Mouse (Mus musculus): ENCODE results near the gene Nmur2.

The Nmur2 gene

GRCm38 (mm10) chr11:56040917-56041316 lies at the start of gene Nmur2:
Gene Nmur2, minus strand, starts transcription at chr11:56041010.
- DNase-seq (ENCODE audit: low read depth, low spot score), result no peak

GRCm38 (mm10) chr11:56089127-56089689 lies 48.4 kb upstream of the Nmur2 start:
- DNase-seq (ENCODE audit: low read depth, low spot score), result no peak

- no peak for DNase-seq (ENCODE audit: low read depth, low spot score)
Measured at GRCm38 (mm10) chr11:56072131-56072530, 31.3 kb upstream of the Nmur2 start.

GRCm38 (mm10) chr11:56069658-56070057 lies 28.8 kb upstream of the Nmur2 start:
- no peak for DNase-seq (ENCODE audit: low read depth, low spot score)

DNA sequence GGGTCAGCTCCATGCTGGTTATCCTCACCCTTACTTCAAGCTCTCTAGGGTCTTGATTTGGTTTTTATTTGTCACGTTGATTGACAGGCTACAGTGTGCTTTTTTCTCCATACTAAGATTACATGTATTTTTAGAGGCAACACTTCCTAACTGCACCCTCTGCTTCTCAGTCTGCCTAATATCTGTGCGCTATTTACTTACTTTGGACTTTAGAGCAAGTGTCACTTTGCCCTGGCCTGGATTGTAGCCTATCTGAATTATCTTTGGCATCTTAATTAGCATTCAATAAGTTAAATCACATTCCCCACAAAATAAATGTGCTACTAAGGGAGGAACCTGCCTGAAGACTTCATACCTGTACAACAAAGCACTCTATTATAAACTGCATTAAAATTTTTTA lies 24.3 kb upstream of the Nmur2 start:
- no peak for DNase-seq (ENCODE audit: low read depth, low spot score)

DNA sequence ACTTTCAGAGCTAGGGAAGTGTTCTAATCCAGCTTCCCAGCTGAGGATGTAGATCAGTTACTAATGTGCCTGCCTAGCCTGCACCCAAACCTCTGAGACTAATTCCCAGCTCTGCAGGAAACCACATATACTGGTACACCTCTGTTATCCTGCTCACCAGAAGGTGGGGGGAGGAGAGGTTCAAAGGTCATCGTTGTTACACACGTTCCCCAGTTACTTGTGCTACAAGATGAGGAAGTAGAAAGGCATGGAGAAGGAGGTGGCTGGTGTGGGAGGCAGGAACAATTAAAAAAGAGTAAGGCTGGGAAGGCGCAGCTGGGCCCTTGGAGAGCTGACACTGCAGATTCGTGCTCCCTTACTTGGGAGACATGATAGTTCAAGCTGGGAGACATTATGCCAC lies 23.8 kb upstream of the Nmur2 start:
- DNase-seq (ENCODE audit: low read depth, low spot score), result no peak

GRCm38 (mm10) chr11:56059236-56059635 lies 18.4 kb upstream of the Nmur2 start:
- DNase-seq (ENCODE audit: low read depth, low spot score), result no peak

DNA sequence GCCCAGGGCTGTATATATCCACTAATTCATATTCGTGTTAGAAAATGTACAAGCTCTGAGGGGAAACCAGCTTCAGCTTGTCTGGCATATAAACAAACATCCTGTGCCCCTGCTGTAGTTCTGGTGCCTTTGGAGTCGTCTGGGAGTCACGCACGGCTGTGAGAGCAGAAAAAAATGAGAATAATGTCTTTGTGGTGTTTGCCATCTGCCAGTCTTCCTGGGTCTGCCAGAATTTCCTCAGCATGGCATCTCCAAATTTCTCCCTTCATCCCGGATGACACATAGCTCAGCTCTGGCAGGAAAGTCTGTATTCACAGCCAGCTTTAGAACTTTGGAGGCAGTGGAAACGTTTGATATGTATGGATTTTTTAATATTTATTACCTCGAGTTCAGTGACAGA lies 13.6 kb upstream of the Nmur2 start:
- no peak for DNase-seq (ENCODE audit: low read depth, low spot score)

GRCm38 (mm10) chr11:56026854-56027253 lies 14.0 kb downstream of the Nmur2 start:
- no peak for DNase-seq (ENCODE audit: low read depth, low spot score)

GRCm38 (mm10) chr11:56025746-56026570 lies 14.9 kb downstream of the Nmur2 start:
- DNase-seq (ENCODE audit: low read depth, low spot score), result no peak

- no peak for DNase-seq (ENCODE audit: low read depth, low spot score)
Measured at GRCm38 (mm10) chr11:56013510-56014057, 27.2 kb downstream of the Nmur2 start.

DNA sequence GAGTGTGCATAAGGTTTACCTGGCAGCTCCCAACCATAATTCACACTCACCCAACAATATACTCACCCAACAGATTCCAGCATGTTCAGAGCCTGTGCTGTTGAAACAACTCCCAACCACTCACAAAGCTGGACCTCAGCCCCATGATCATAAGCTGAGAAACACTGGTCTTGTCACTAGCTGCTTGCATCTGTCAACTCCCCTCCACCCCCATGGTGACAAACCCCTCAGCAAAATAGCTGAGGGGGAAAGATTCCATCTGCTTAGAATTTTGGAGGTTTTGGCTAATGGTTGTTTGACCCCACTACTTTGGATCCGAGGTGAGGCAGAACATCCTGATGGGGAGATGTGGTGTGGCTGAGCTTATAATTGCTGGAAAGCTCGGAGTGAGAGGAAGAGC lies 28.4 kb downstream of the Nmur2 start:
- no peak for DNase-seq (ENCODE audit: low read depth, low spot score)

DNA sequence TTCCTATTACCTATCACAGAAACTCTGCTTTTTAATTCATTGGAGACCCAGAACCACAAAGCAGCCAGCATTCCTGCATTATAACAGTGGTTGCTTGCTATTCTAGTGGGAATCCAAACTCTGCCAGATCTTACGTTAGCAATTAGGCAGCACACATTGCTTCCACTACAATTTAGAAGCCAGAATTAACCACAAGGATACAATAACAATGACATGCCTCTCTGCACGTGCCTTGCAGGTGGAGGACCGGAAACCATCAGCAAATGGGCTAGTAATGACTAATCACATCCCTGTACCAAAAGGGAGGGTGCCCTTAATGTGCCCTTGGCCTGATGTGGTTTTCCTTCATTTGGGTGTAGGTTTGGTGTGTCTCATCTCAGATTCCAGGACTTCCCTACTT lies 32.5 kb downstream of the Nmur2 start:
- no peak for DNase-seq (ENCODE audit: low read depth, low spot score)

GRCm38 (mm10) chr11:55992799-55993198 lies 48.0 kb downstream of the Nmur2 start:
- DNase-seq (ENCODE audit: low read depth, low spot score), result no peak

DNA sequence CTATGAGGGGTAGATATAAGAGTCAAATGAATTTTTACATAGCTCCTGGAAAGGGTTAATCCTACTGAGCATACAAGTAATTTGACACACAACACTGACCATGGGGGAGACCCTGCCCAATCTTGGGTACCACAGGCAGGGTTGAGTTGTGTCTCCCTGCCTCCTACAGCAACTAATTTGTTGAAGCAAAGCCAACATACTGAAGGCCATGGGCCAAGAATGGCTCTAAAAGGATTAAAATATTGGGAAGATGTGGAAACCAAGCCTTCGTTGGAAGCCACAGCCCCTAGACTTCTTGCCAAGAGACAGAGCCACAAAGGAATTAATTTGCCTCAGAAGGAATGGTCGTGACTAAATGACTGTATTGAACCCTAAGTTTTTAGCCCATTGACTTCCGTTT lies 48.7 kb downstream of the Nmur2 start:
- DNase-seq (ENCODE audit: low read depth, low spot score), result no peak

DNA sequence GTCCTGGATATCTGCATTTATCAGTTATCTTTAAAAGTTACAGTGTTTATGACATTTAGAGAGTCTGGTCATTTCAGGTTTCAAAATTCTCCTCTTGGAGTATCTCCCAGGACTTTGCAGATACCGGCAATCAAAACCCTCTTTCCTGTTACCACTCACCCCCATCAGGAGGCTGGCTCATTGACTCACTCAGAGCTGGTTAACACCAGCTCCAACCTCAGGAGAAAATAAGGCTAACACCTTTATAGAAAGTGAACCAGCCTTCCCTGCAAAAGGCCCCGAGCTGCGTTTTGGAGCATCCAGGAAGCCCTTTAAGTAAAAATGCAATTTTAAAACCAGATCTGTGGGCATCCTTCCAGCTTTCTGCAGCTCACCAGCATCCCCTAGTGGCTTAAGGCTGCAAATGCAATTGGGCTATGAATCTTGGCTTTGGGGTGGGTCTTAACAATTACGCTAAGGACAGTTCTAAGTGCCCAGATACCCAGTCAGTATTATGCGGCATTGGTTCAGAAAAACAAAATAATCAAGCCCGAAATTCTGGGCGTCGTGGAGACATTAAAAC lies 49.2 kb downstream of the Nmur2 start:
- peak; percentile 8 for DNase-seq (ENCODE audit: low read depth, low spot score)

- no peak for DNase-seq (ENCODE audit: low read depth, low spot score)
Measured at GRCm38 (mm10) chr11:55984643-55985042, 56.2 kb downstream of the Nmur2 start.

DNA sequence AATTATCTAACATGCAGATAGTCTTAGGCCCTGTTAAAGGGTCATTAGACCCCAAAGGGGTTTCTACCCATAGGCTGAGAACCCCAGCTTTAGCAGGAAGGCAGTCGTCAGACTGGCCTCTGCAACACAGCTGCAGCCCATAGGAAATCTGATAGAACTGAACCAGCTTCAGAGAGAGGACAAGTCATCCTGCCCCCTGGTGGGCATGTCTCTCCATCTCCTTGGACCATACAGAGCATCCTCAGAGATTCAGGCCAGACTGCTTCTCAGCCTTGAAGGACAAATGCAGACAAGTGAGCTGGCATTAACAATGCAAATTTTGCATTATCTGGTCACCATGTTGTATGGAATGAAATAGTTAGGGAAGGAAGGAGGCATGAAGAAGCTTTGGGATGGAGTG lies 59.2 kb downstream of the Nmur2 start:
- DNase-seq (ENCODE audit: low read depth, low spot score), result peak; percentile 1

DNA sequence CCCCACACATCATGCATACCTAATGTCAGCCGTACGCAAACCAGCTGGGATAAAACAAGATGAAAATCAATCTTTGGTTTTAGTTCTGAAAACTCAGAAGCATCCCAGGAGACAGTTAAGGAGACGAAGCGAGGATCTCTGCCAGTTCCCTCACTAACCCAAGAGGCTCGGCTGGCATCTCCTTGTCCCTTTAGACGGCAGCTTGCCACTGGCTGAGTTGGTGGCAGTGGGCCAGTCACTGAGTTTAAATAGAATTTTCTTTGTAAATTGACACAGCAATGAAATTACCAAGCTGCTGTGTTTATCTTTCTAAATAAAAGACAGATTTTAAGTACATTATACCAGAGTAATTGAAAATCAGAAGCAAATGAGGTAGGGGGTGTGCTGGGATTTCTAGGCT lies 62.7 kb downstream of the Nmur2 start:
- no peak for DNase-seq (ENCODE audit: low read depth, low spot score)

Data from CD4-positive, CD25-positive, alpha-beta regulatory T cell, adult 2 months (primary cell).